Mouse (Mus musculus) erythroblast, adult 5-6 weeks (primary cell): Measurements from ENCODE around the gene Ppp2r2c. TPM values are rescaled to one million over a fixed set of nuclear protein-coding genes. Genes with fewer than 3 reads are reported as not detected.

Experiments
- ATAC-seq: replicated peaks from 2 replicates; pipeline ENCODE4 v1.8.0; 2016; ENCODE audit warnings: moderate number of reproducible peaks, mild to moderate bottlenecking, moderate TSS enrichment, inconsistent platforms; ENCODE audit not compliant: poor library complexity, low FRiP score, severe bottlenecking
- total RNA-seq, 2 experiments: library from RNA; stranded (forward) in 1 of 2; stranded (reverse) in 1 of 2; fragments of 150-400 nt in 1 of 2; fragments of 200-764, 138-1000 nt in 1 of 2; gene quantifications; 2 replicates each; pipeline versions ENCODE4 v1.2.3 to v1.2.4; 2015 to 2017; ENCODE audit warnings: low replicate concordance in 2 of 2

Ppp2r2c gene
- not detected in 2 replicates for total RNA-seq (2015; ENCODE audit: low replicate concordance)
- total RNA-seq (2017; ENCODE audit: low replicate concordance), result 0.26 TPM in 1 of 2 replicates, not detected in the other

- no peak for ATAC-seq
Measured at GRCm38 (mm10) chr5:36868266-36869090, at the start of gene Ppp2r2c. TSS of gene Ppp2r2c (plus strand) at chr5:36868513.

GRCm38 (mm10) chr5:36819742-36820141 is 48.6 kb upstream of the Ppp2r2c start:
- ATAC-seq, result 0 out of 2 replicates have a peak, but pooled peaks have one; percentile 2

GRCm38 (mm10) chr5:36820142-36820541 is 48.2 kb upstream of the Ppp2r2c start:
- peak; percentile 47 for ATAC-seq

GRCm38 (mm10) chr5:36822907-36823306 is 45.4 kb upstream of the Ppp2r2c start:
- no peak for ATAC-seq

GRCm38 (mm10) chr5:36829098-36829497 is 39.2 kb upstream of the Ppp2r2c start:
- ATAC-seq, result no peak

GRCm38 (mm10) chr5:36829913-36830879 is 38.1 kb upstream of the Ppp2r2c start, which contains the start of gene Man2b2:
TSS of gene Man2b2 (minus strand) at chr5:36830653.
- peak; percentile 75 for ATAC-seq

GRCm38 (mm10) chr5:36831272-36831671 is 37.0 kb upstream of the Ppp2r2c start:
- no peak for ATAC-seq

GRCm38 (mm10) chr5:36835933-36836332 is 32.4 kb upstream of the Ppp2r2c start:
- ATAC-seq, result peak; percentile 63

- no peak for ATAC-seq
Measured at GRCm38 (mm10) chr5:36839032-36839431, 29.3 kb upstream of the Ppp2r2c start.

GRCm38 (mm10) chr5:36839602-36840001 is 28.7 kb upstream of the Ppp2r2c start:
- ATAC-seq, result no peak

GRCm38 (mm10) chr5:36840092-36840491 is 28.2 kb upstream of the Ppp2r2c start:
- no peak for ATAC-seq

- no peak for ATAC-seq
Measured at GRCm38 (mm10) chr5:36841701-36842100, 26.6 kb upstream of the Ppp2r2c start.

- ATAC-seq, result no peak
Measured at GRCm38 (mm10) chr5:36844490-36844889, 23.8 kb upstream of the Ppp2r2c start.

- no peak for ATAC-seq
Measured at GRCm38 (mm10) chr5:36851572-36851971, 16.7 kb upstream of the Ppp2r2c start.

- no peak for ATAC-seq
Measured at GRCm38 (mm10) chr5:36855180-36855579, 13.1 kb upstream of the Ppp2r2c start.

- no peak for ATAC-seq
Measured at GRCm38 (mm10) chr5:36856529-36856928, 11.8 kb upstream of the Ppp2r2c start.

GRCm38 (mm10) chr5:36857546-36857945 is 10.8 kb upstream of the Ppp2r2c start:
- no peak for ATAC-seq

GRCm38 (mm10) chr5:36861084-36861483 is 7.2 kb upstream of the Ppp2r2c start:
- ATAC-seq, result no peak

GRCm38 (mm10) chr5:36866701-36867250 is 1.5 kb upstream of the Ppp2r2c start:
- 0 out of 2 replicates have a peak, but pooled peaks have one; percentile 8 for ATAC-seq

GRCm38 (mm10) chr5:36867561-36867960 is 752 bp upstream of the Ppp2r2c start:
- no peak for ATAC-seq
